Mouse (Mus musculus) liver, embryonic 15.5 days (tissue): ENCODE measurements around the gene Tbx19. TPM values are rescaled to one million over a fixed set of nuclear protein-coding genes. Genes with fewer than 3 reads are reported as not detected.

ENCODE experiments used
- polyA plus RNA-seq: library from polyadenylated mRNA; unstranded; fragments of >200 nt; fragmentation: Nextera tagmentation; extraction: Ambion mirVana; gene quantifications from 2 replicates; pipeline ENCODE4 v1.2.1, GENCODE M21; 2015

The Tbx19 gene
- polyA plus RNA-seq, 1 experiment from 2014 or later, result not detected

Other genes starting within 250 kb of the Tbx19 start
- gene Xcl1, start 225.2 kb downstream of the Tbx19 start, polyA plus RNA-seq, result not detected in 2 replicates
- gene Sft2d2, start 33.7 kb upstream of the Tbx19 start, polyA plus RNA-seq, result 7.5 and 8.8 TPM in 2 replicates
- gene Tiprl, start 76.2 kb upstream of the Tbx19 start, polyA plus RNA-seq, result 36.5 and 38.1 TPM in 2 replicates
- 0.05 TPM in 2 replicates for gene Gpr161, start 135.0 kb upstream of the Tbx19 start, polyA plus RNA-seq